Mouse (Mus musculus): ENCODE measurements around the gene Eif2ak3. TPM values are rescaled to one million over a fixed set of nuclear protein-coding genes. Genes with fewer than 3 reads are reported as not detected.

The Eif2ak3 gene
- polyA plus RNA-seq (2014; fragmentation: Nextera tagmentation; extraction: Ambion mirVana) = 8.4 and 9.1 TPM in 2 replicates

- peak within 1 kb of the TSS; percentile 84 for H3K4me3 ChIP-seq (ENCODE audit: low read depth, low read length)
- peak within 1 kb of the TSS; percentile 69 for H3K9ac ChIP-seq (replicated peaks; ENCODE audit: low read length)
- WGBS = under 1% methylated on average over 57 of the region's 63 CpGs
- 0 out of 2 replicates have a peak, but pooled peaks cover 3% of the 10 kb centered on the region for H3K4me1 ChIP-seq (ENCODE audit: control insufficient read depth, insufficient read depth, low read length)
- H3K27ac ChIP-seq (replicated peaks; ENCODE audit: low read depth, low read length) = peak within 1 kb of the TSS; percentile 64; the same call in 1 of the 2 replicates
- H3K4me2 ChIP-seq (ENCODE audit: low read depth, low read length) = peak within 1 kb of the TSS; percentile 76
- ATAC-seq (replicated peaks; ENCODE audit: insufficient number of reproducible peaks, low FRiP score, low TSS enrichment, low read depth) (peak; percentile 99), DNase-seq (ENCODE audit: low spot score) (peak; percentile 99)
- H3K36me3 ChIP-seq (replicated peaks; ENCODE audit: control insufficient read depth, insufficient read depth, low read depth, low read length) = no peaks in the 10 kb centered on the region
- no peaks in the 10 kb centered on the region for H3K27me3 ChIP-seq (ENCODE audit: control insufficient read depth, insufficient read depth, low read length)
- no peaks in the 10 kb centered on the region for H3K9me3 ChIP-seq (replicated peaks; ENCODE audit: control insufficient read depth, low read length)
Observed at GRCm38 (mm10) chr6:70844002-70844804, at the start of gene Eif2ak3. Eif2ak3 (plus strand) TSS chr6:70844515.

GRCm38 (mm10) chr6:70796940-70797339, 47.4 kb upstream of the Eif2ak3 start:
- ATAC-seq (replicated peaks; ENCODE audit: insufficient number of reproducible peaks, low FRiP score, low TSS enrichment, low read depth) = no peak
- Histone ChIP-seq H3K27ac (replicated peaks; ENCODE audit: low read depth, low read length) (no peak overlapping the region), H3K4me2 (ENCODE audit: low read depth, low read length) (no peak overlapping the region), H3K27me3 (ENCODE audit: control insufficient read depth, insufficient read depth, low read length) (no peaks in the 10 kb centered on the region), H3K9me3 (replicated peaks; ENCODE audit: control insufficient read depth, low read length) (no peaks in the 10 kb centered on the region), H3K4me1 (ENCODE audit: control insufficient read depth, insufficient read depth, low read length) (no peaks in the 10 kb centered on the region), H3K4me3 (ENCODE audit: low read depth, low read length) (no peak overlapping the region), H3K36me3 (replicated peaks; ENCODE audit: control insufficient read depth, insufficient read depth, low read depth, low read length) (no peaks in the 10 kb centered on the region), H3K9ac (replicated peaks; ENCODE audit: low read length) (no peak overlapping the region)
- WGBS = 85% methylated on average over 6 of the region's 6 CpGs
- DNase-seq (ENCODE audit: low spot score) = no peak

GRCm38 (mm10) chr6:70797581-70798251, 46.6 kb upstream of the Eif2ak3 start:
- DNase-seq (ENCODE audit: low spot score) (peak; percentile 74), ATAC-seq (replicated peaks; ENCODE audit: insufficient number of reproducible peaks, low FRiP score, low TSS enrichment, low read depth) (0 out of 2 replicates have a peak, but pooled peaks have one; percentile 69)
- Histone ChIP-seq H3K4me3 (ENCODE audit: low read depth, low read length) (no peak overlapping the region), H3K4me2 (ENCODE audit: low read depth, low read length) (no peak overlapping the region), H3K27ac (replicated peaks; ENCODE audit: low read depth, low read length) (no peak overlapping the region), H3K36me3 (replicated peaks; ENCODE audit: control insufficient read depth, insufficient read depth, low read depth, low read length) (no peaks in the 10 kb centered on the region), H3K9ac (replicated peaks; ENCODE audit: low read length) (no peak overlapping the region), H3K4me1 (ENCODE audit: control insufficient read depth, insufficient read depth, low read length) (no peaks in the 10 kb centered on the region), H3K9me3 (replicated peaks; ENCODE audit: control insufficient read depth, low read length) (no peaks in the 10 kb centered on the region), H3K27me3 (ENCODE audit: control insufficient read depth, insufficient read depth, low read length) (no peaks in the 10 kb centered on the region)
- 21% methylated on average over 9 of the region's 9 CpGs for WGBS

- Histone ChIP-seq H3K4me3 (ENCODE audit: low read depth, low read length) (no peak overlapping the region), H3K9ac (replicated peaks; ENCODE audit: low read length) (no peak overlapping the region), H3K4me1 (ENCODE audit: control insufficient read depth, insufficient read depth, low read length) (no peaks in the 10 kb centered on the region), H3K9me3 (replicated peaks; ENCODE audit: control insufficient read depth, low read length) (no peaks in the 10 kb centered on the region), H3K36me3 (replicated peaks; ENCODE audit: control insufficient read depth, insufficient read depth, low read depth, low read length) (no peaks in the 10 kb centered on the region), H3K27me3 (ENCODE audit: control insufficient read depth, insufficient read depth, low read length) (no peaks in the 10 kb centered on the region), H3K27ac (replicated peaks; ENCODE audit: low read depth, low read length) (no peak overlapping the region), H3K4me2 (ENCODE audit: low read depth, low read length) (no peak overlapping the region)
- ATAC-seq (replicated peaks; ENCODE audit: insufficient number of reproducible peaks, low FRiP score, low TSS enrichment, low read depth) (no peak), DNase-seq (ENCODE audit: low spot score) (peak; percentile 74)
- 22% methylated on average over 3 of the region's 3 CpGs for WGBS
Observed at GRCm38 (mm10) chr6:70804632-70805031, 39.7 kb upstream of the Eif2ak3 start.

- Histone ChIP-seq H3K36me3 (replicated peaks; ENCODE audit: control insufficient read depth, insufficient read depth, low read depth, low read length) (no peaks in the 10 kb centered on the region), H3K4me2 (ENCODE audit: low read depth, low read length) (no peak overlapping the region), H3K27me3 (ENCODE audit: control insufficient read depth, insufficient read depth, low read length) (no peaks in the 10 kb centered on the region), H3K4me3 (ENCODE audit: low read depth, low read length) (no peak overlapping the region), H3K27ac (replicated peaks; ENCODE audit: low read depth, low read length) (no peak overlapping the region), H3K9me3 (replicated peaks; ENCODE audit: control insufficient read depth, low read length) (no peaks in the 10 kb centered on the region), H3K4me1 (ENCODE audit: control insufficient read depth, insufficient read depth, low read length) (no peaks in the 10 kb centered on the region), H3K9ac (replicated peaks; ENCODE audit: low read length) (no peak overlapping the region)
- DNase-seq (ENCODE audit: low spot score) = peak; percentile 83
- peak; percentile 53; the same call in 1 of the 2 replicates for ATAC-seq (replicated peaks; ENCODE audit: insufficient number of reproducible peaks, low FRiP score, low TSS enrichment, low read depth)
- WGBS = 13% methylated on average over 7 of the region's 7 CpGs
Observed at GRCm38 (mm10) chr6:70805267-70805666, 39.0 kb upstream of the Eif2ak3 start.

- no peaks in the 10 kb centered on the region for H3K4me1 ChIP-seq (ENCODE audit: control insufficient read depth, insufficient read depth, low read length)
- 19% methylated on average over 13 of the region's 13 CpGs for WGBS
- no peak overlapping the region for H3K4me3 ChIP-seq (ENCODE audit: low read depth, low read length)
- ATAC-seq (replicated peaks; ENCODE audit: insufficient number of reproducible peaks, low FRiP score, low TSS enrichment, low read depth) (peak; percentile 76), DNase-seq (ENCODE audit: low spot score) (peak; percentile 89)
- no peaks in the 10 kb centered on the region for H3K27me3 ChIP-seq (ENCODE audit: control insufficient read depth, insufficient read depth, low read length)
- H3K4me2 ChIP-seq (ENCODE audit: low read depth, low read length) = no peak overlapping the region
- H3K27ac ChIP-seq (replicated peaks; ENCODE audit: low read depth, low read length) = no peak overlapping the region
- H3K9ac ChIP-seq (replicated peaks; ENCODE audit: low read length) = no peak overlapping the region
- no peaks in the 10 kb centered on the region for H3K9me3 ChIP-seq (replicated peaks; ENCODE audit: control insufficient read depth, low read length)
- H3K36me3 ChIP-seq (replicated peaks; ENCODE audit: control insufficient read depth, insufficient read depth, low read depth, low read length) = no peaks in the 10 kb centered on the region
Observed at GRCm38 (mm10) chr6:70805820-70806513, 38.3 kb upstream of the Eif2ak3 start.

GRCm38 (mm10) chr6:70806514-70806912, 37.8 kb upstream of the Eif2ak3 start:
- 0 out of 2 replicates have a peak, but pooled peaks have one; percentile 37 for ATAC-seq (replicated peaks; ENCODE audit: insufficient number of reproducible peaks, low FRiP score, low TSS enrichment, low read depth)
- Histone ChIP-seq H3K27me3 (ENCODE audit: control insufficient read depth, insufficient read depth, low read length) (no peaks in the 10 kb centered on the region), H3K4me2 (ENCODE audit: low read depth, low read length) (no peak overlapping the region), H3K9me3 (replicated peaks; ENCODE audit: control insufficient read depth, low read length) (no peaks in the 10 kb centered on the region), H3K36me3 (replicated peaks; ENCODE audit: control insufficient read depth, insufficient read depth, low read depth, low read length) (no peaks in the 10 kb centered on the region), H3K9ac (replicated peaks; ENCODE audit: low read length) (no peak overlapping the region), H3K4me1 (ENCODE audit: control insufficient read depth, insufficient read depth, low read length) (no peaks in the 10 kb centered on the region), H3K27ac (replicated peaks; ENCODE audit: low read depth, low read length) (no peak overlapping the region), H3K4me3 (ENCODE audit: low read depth, low read length) (no peak overlapping the region)
- no peak for DNase-seq (ENCODE audit: low spot score)
- WGBS = 88% methylated on average over 1 of the region's 1 CpGs

Data from embryonic facial prominence, embryonic 11.5 days (tissue).